In the genomic region with DNA sequence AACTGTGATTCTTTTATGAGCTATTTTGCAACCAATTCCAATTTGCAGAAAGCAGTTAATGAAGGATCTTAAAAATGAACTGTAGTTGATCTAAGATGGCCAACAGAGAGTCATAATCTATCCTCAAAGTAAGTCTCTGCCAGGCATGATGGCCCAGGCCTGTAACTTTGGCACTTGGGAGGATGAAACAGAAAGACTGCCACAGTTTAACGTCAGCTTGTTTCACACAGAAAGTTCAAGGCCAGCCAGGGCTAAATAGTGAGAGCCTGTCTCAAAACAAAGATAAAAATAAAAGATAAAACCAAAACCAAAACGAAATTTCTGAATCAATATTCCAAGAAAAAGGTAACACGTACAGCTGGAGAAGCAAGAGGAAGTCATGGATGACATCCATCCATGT, we compare ENCODE assay signal across 15 mouse cellular contexts.
DNase-seq lines count a peak whose midpoint lies in the region; ATAC-seq and TF ChIP-seq lines count a peak whose summit lies in the region.
"Had no signal": no experiment of that assay in that cellular context is flagged by ENCODE, and none has a peak within 500 bp of the region (broad histone marks: within the 10 kb centered on the region; RNA-seq: fewer than 3 reads in every experiment).

No protein-coding gene starts in this region.

- no peak for ATAC-seq in forebrain, postnatal 0 days
- ATAC-seq in liver, postnatal 0 days = no peak
- ATAC-seq: forebrain, embryonic 14.5 days; intestine, embryonic 15.5 days had no signal

- H3K79me2 ChIP-seq in liver, adult 2 months (ENCODE audit: control insufficient read depth, insufficient read depth, low read length) = peaks cover 20% of the 10 kb centered on the region; the same call in 1 of the 2 replicates

- 75% methylated on average over 3 of the region's 3 CpGs for WGBS in forebrain, postnatal 0 days
- 80% methylated on average over 3 of the region's 3 CpGs for WGBS in forebrain, embryonic 10.5 days
- WGBS in liver, adult 2 months = 21% methylated on average over 3 of the region's 3 CpGs
- WGBS in liver, postnatal 0 days (ENCODE audit: insufficient replicate concordance) = 62% methylated on average over 3 of the region's 3 CpGs
- WGBS in limb, embryonic 10.5 days = 83% methylated on average over 3 of the region's 3 CpGs

- H3K4me3 ChIP-seq in forebrain, postnatal 0 days (ENCODE audit: low read depth, low read length) = no peak overlapping the region
- H3K4me3 ChIP-seq in forebrain, embryonic 10.5 days = no peak overlapping the region
- no peak overlapping the region for H3K4me3 ChIP-seq in liver, adult 2 months (ENCODE audit: insufficient read depth, low read depth, low read length)
- H3K4me3 ChIP-seq in liver, postnatal 0 days (ENCODE audit: low read depth, low read length) = no peak overlapping the region
- H3K4me3 ChIP-seq in limb, embryonic 10.5 days = no peak overlapping the region
- H3K4me3 ChIP-seq: embryonic facial prominence, embryonic 10.5 days; heart, embryonic 12.5 days; hindbrain, embryonic 10.5 days; intestine, embryonic 15.5 days had no signal

- H3K27ac ChIP-seq in forebrain, postnatal 0 days (ENCODE audit: low read depth, low read length) = 0 out of 2 replicates have a peak overlapping the region, but pooled peaks have one; percentile 24
- H3K27ac ChIP-seq in forebrain, embryonic 10.5 days = no peak overlapping the region
- H3K27ac ChIP-seq in liver, adult 2 months (replicated peaks; ENCODE audit: insufficient read depth, low read depth, low read length) = no peak overlapping the region
- H3K27ac ChIP-seq in liver, postnatal 0 days (ENCODE audit: low read depth) = no peak overlapping the region
- H3K27ac ChIP-seq in limb, embryonic 10.5 days = no peak overlapping the region
- H3K27ac ChIP-seq: embryonic facial prominence, embryonic 10.5 days; hindbrain, embryonic 10.5 days; hindbrain, embryonic 14.5 days; intestine, embryonic 15.5 days had no signal

- no peaks in the 10 kb centered on the region for H3K9me3 ChIP-seq in forebrain, postnatal 0 days (ENCODE audit: low read length)
- H3K9me3 ChIP-seq in forebrain, embryonic 10.5 days = no peaks in the 10 kb centered on the region
- H3K9me3 ChIP-seq in liver, postnatal 0 days (ENCODE audit: low read length) = no peaks in the 10 kb centered on the region
- no peaks in the 10 kb centered on the region for H3K9me3 ChIP-seq in limb, embryonic 10.5 days (replicated peaks)
- H3K9me3 ChIP-seq: embryonic facial prominence, embryonic 10.5 days; heart, embryonic 12.5 days; hindbrain, embryonic 10.5 days; intestine, embryonic 15.5 days had no signal

- no peaks in the 10 kb centered on the region for H3K27me3 ChIP-seq in forebrain, postnatal 0 days (ENCODE audit: insufficient read depth, low read length)
- H3K27me3 ChIP-seq in forebrain, embryonic 10.5 days (ENCODE audit: poor library complexity, severe bottlenecking) = no peaks in the 10 kb centered on the region
- H3K27me3 ChIP-seq in liver, adult 2 months (ENCODE audit: control insufficient read depth, insufficient read depth, low read length) = no peaks in the 10 kb centered on the region
- no peaks in the 10 kb centered on the region for H3K27me3 ChIP-seq in liver, postnatal 0 days (ENCODE audit: insufficient read depth, low read length)
- H3K27me3 ChIP-seq in limb, embryonic 10.5 days (ENCODE audit: low read depth, poor library complexity, severe bottlenecking) = no peaks in the 10 kb centered on the region
- H3K27me3 ChIP-seq: heart, embryonic 12.5 days; intestine, embryonic 15.5 days had no signal

- TF ChIP-seq CTCF in forebrain, postnatal 0 days (IDR thresholded peaks at IDR 0.05; ENCODE audit: low read depth) = no peak
- TF ChIP-seq CTCF in liver, adult 2 months (IDR thresholded peaks at IDR 0.05; ENCODE audit: low read depth, low read length) = no peak
- no peak for TF ChIP-seq CTCF in liver, postnatal 0 days (IDR thresholded peaks at IDR 0.05; ENCODE audit: low read depth)

- no peak overlapping the region for H3K4me2 ChIP-seq in forebrain, postnatal 0 days (ENCODE audit: low read depth)
- no peak overlapping the region for H3K4me2 ChIP-seq in liver, postnatal 0 days (ENCODE audit: low read depth, low read length)
- H3K4me2 ChIP-seq: heart, embryonic 12.5 days; hindbrain, embryonic 14.5 days; intestine, embryonic 15.5 days had no signal

- DNase-seq in forebrain, postnatal 0 days = no peak
- no peak for DNase-seq in forebrain, embryonic 10.5 days (ENCODE audit: extremely low spot score, low spot score)
- DNase-seq in liver, adult 2 months (ENCODE audit: extremely low read depth, low read depth, low spot score) = peak; percentile 47
- no peak for DNase-seq in liver, postnatal 0 days
- peak; percentile 54 to 59 for DNase-seq in adrenal gland, postnatal 36 days
- DNase-seq in limb, embryonic 10.5 days (ENCODE audit: low spot score) = no peak
- DNase-seq: cerebellum, adult 2 months; cerebellum, postnatal 10 days; gastrocnemius, postnatal 14 days had no signal

- no peak for TF ChIP-seq POLR2A in liver, adult 2 months (IDR thresholded peaks at IDR 0.05; ENCODE audit: extremely low read depth, insufficient read depth, low read length)

- H3K9ac ChIP-seq in forebrain, postnatal 0 days = no peak overlapping the region
- no peak overlapping the region for H3K9ac ChIP-seq in liver, adult 2 months (ENCODE audit: low read depth, low read length)
- no peak overlapping the region for H3K9ac ChIP-seq in liver, postnatal 0 days (replicated peaks)
- H3K9ac ChIP-seq: heart, embryonic 12.5 days; hindbrain, embryonic 14.5 days; intestine, embryonic 15.5 days had no signal

- H3K36me3 ChIP-seq in forebrain, postnatal 0 days (ENCODE audit: insufficient read depth) = no peaks in the 10 kb centered on the region; the same call in 1 of the 2 replicates
- H3K36me3 ChIP-seq in forebrain, embryonic 10.5 days (replicated peaks) = no peaks in the 10 kb centered on the region
- H3K36me3 ChIP-seq in liver, adult 2 months (ENCODE audit: control insufficient read depth, insufficient read depth, low read length) = no peaks in the 10 kb centered on the region
- no peaks in the 10 kb centered on the region for H3K36me3 ChIP-seq in liver, postnatal 0 days (replicated peaks; ENCODE audit: insufficient read depth, low read length)
- H3K36me3 ChIP-seq in limb, embryonic 10.5 days = no peaks in the 10 kb centered on the region
- H3K36me3 ChIP-seq: embryonic facial prominence, embryonic 10.5 days; hindbrain, embryonic 10.5 days; intestine, embryonic 15.5 days had no signal

- no peak for TF ChIP-seq EP300 in liver, postnatal 0 days (IDR thresholded peaks at IDR 0.05; ENCODE audit: low read depth)

- no peaks in the 10 kb centered on the region for H3K4me1 ChIP-seq in forebrain, postnatal 0 days (ENCODE audit: insufficient read depth)
- H3K4me1 ChIP-seq in forebrain, embryonic 10.5 days = peaks cover 15% of the 10 kb centered on the region; the same call in 1 of the 2 replicates
- peaks cover 7% of the 10 kb centered on the region; the same call in 1 of the 2 replicates for H3K4me1 ChIP-seq in liver, adult 2 months (ENCODE audit: control insufficient read depth, insufficient read depth, low read length)
- H3K4me1 ChIP-seq in liver, postnatal 0 days (ENCODE audit: insufficient read depth) = no peaks in the 10 kb centered on the region
- H3K4me1 ChIP-seq in limb, embryonic 10.5 days = no peaks in the 10 kb centered on the region
- H3K4me1 ChIP-seq: embryonic facial prominence, embryonic 10.5 days had no signal

Comparison
In these comparisons a context has a peak if more than half of its experiments do, and no peak if none do; other contexts are left out.
1. DNase-seq: peak in liver, adult 2 months (single experiment) and adrenal gland, postnatal 36 days (2 of 2); none in forebrain, postnatal 0 days (single experiment), forebrain, embryonic 10.5 days (single experiment), liver, postnatal 0 days (single experiment) and limb, embryonic 10.5 days (single experiment).